Mouse (Mus musculus): Measurements from ENCODE around the gene Ubl4b.

The Ubl4b gene

DNA sequence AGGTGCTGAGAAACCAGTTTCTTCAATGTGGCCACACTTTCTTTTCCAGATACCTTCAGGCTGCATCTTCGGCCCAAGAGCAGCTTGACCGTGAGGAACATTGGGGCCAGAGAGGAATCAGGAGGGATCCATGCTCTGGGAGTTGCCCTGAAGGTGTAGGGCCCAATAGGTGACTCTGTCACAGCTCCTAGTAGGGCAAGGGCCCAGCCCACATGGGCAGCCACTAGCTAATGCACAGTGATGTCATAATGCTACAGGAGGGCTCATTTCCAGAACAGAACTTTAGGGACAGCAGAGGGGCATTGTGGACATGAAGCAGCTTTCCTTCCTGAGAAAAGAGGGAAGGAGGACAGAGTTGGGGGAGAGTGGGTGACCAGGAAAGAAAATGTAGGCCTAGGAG is at the start of gene Ubl4b:
Ubl4b (minus strand) TSS at position 232 of the 400 bp plus-strand sequence.
- DNase-seq: no peak

DNA sequence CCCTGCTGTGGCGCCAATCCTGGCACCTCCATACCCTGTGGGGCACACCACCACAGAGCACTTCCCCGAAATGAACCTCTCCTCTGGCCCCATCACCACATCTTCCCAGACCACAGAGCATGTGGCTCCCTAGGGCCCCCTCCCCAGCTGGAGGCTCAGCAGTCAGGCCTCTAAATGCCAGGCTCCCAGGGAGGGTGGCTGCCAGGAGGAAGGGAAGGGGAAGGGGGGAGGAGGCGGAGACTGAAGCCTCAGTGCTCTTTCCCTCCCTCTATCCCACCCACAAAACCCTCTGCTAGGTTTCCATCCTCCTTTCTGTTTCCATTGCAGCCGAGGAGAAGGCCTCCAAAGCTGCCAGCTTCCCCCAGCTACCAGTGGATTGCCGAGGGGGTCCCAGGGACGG is 45.3 kb upstream of the Ubl4b start:
- DNase-seq: no peak

DNA sequence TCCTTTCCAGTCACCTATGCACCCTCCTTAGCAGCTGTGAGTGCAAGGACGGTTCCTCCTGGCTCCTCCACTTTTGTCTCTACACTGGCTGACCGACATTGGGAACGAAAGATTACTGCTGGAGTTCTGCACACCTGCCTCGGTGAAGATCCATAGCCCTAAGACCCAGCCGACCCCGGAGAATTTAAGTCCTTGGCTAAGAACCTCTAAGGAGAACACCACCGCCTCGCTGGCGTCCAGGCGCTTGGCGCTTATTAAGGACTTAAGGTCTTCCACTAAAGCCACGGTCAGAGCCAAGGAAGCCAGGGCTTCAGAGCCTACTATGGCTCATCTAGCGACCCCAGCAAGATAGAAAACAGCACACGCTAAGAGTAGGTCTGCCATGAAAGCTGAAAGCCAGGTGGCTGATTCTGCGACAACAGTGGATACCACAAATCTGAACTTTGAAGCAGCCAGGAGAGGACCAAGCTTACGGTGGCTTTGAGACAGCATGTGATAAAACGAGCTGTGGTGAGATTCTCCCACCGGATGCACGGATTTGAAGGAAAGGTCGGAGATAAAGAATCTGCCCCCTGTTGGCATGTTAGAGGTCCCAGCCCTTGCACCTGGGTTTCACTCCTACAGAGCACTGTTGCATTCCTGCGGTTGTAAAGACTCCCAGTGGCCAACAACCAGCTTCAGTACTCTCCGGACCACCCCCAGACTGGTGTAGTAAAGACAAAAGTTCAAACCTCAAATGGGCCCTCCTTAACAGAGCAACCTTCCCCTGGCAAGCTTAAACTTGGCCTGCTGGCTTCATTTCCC is 42.9 kb upstream of the Ubl4b start:
- no peak for DNase-seq

GRCm38 (mm10) chr3:107597134-107597533 is 42.3 kb upstream of the Ubl4b start:
- no peak for DNase-seq

GRCm38 (mm10) chr3:107596559-107596958 is 41.7 kb upstream of the Ubl4b start:
- peak; percentile 14 to 43 for DNase-seq

GRCm38 (mm10) chr3:107595938-107596461 is 41.1 kb upstream of the Ubl4b start:
- DNase-seq: peak in 1 of 2 experiments; percentile 25

- peak in 1 of 2 experiments; percentile 36 for DNase-seq
These were observed 40.5 kb upstream of the Ubl4b start for GRCm38 (mm10) chr3:107595264-107595937.

DNA sequence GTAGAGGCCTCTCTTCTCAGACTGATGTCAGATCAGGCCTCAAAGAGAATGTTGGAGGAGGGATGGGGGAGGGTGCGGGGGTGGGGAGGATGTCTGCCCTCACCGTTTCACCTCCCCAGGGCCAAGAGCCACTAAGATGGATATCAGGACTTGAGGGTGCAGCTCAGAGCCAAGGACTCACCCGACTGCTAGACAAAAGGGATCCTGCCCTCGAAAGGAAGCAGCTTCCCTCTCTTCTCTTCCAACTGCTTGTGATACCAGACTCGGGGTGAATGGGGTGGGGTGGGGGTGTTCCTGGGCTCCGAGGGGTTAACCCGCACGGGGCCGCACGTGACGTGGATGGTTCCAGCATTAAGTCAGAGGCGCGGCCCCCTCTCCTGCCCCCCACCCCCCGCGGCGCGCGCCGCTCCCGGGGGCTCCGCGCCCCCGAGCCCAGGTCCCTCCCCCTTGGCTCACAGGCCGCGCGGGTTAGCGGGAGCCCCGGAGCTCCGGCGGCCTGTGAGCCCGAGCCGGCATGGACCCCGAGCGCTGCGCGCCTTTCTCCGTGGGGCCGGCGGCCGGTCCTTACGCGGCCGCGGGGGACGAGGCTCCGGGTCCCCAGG is 39.9 kb upstream of the Ubl4b start, which contains the start of gene Alx3:
Alx3 (plus strand) TSS at position 370 of the 602 bp plus-strand sequence.
- no peak for DNase-seq

DNA sequence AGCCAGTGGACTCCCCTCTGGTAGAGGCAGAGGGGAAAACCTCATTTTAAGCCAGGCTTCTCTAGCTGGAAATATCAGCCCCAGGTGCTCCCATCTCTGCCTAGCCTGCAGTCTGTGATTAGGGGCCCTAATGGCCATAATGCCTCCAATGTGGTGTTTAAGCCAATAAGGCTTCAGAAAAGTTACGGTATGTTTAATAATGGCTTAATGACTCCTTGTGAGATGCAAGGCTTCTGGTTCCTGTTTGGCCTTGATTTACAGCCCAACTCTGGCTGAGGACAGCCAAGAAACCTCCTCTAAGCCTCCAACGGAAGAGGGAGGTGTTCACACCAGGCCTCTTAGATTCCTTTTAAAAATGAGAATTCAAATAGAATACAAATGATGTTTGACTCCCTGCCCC is 38.8 kb upstream of the Ubl4b start:
- no peak for DNase-seq

GRCm38 (mm10) chr3:107591612-107592011 is 36.7 kb upstream of the Ubl4b start:
- DNase-seq: no peak

DNA sequence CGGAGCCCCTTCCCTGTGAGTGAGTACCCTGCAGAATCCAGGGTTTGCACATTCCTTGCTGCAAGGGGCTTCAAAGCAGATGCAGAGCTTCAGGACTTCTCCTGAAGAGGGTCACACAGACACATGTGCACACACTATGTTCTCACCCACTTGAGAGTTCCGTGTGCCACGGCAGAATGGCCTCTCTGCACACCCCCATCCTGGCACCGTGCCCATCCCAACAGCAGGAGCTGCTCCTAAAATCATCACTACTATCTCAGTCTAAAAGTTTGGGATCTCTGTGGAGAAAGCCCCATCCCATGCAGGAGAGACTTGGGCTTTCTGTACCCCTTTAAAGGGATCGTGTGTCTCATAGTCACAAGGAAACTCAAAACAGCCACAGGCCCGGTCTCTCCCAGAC is 31.6 kb upstream of the Ubl4b start:
- DNase-seq: no peak

- DNase-seq: no peak
These were observed 29.0 kb upstream of the Ubl4b start for GRCm38 (mm10) chr3:107583893-107584292.

- peak in 1 of 2 experiments; percentile 24 for DNase-seq
These were observed 28.2 kb upstream of the Ubl4b start for GRCm38 (mm10) chr3:107582875-107583767.

- DNase-seq: no peak
These were observed 27.4 kb upstream of the Ubl4b start for GRCm38 (mm10) chr3:107582130-107582874.

DNA sequence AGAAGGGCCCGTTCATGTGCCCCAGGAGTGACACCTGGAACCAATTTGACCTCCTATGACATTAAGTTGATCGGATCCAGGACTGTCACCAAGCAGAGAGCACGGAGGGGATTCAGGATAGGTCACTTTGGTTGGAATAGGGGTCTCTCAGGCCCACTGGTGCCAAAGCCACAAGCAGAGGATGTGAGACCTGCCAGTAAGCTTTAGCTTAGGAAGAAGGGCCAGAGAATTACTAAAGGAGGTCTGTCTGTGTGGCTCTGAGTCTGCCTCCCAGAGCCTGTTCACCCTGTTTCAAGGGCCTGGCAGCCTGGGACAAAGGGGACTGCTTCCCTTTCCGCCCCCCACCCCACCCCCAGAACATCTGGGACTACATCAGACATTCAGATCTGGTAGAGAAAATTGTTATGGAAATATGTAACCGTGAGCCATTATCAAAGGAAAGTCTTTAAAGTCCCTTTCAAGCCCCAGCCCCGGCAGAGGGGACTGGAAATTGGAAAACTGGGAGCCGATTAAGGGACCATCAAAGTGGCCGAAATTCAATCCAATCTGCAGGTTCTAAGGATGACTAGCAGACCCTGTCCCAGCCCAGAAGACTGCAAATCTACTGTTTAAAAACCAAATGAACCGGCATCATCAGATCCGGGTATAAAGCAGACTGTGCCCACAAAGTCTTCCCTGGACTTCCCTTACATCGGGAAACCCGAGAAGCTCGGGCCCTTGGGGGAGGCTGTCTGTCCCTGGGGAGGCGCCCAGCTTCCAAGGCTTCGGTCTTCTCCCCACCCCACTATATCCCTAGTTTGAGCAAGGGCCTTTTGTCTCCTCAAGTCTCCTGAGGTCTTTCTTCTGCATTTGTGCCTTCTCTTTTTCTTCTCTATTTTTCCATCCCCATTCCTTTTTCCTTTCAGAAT is 26.5 kb upstream of the Ubl4b start:
- no peak for DNase-seq

GRCm38 (mm10) chr3:107579466-107579865 is 24.6 kb upstream of the Ubl4b start:
- DNase-seq: peak; percentile 47 to 83

DNA sequence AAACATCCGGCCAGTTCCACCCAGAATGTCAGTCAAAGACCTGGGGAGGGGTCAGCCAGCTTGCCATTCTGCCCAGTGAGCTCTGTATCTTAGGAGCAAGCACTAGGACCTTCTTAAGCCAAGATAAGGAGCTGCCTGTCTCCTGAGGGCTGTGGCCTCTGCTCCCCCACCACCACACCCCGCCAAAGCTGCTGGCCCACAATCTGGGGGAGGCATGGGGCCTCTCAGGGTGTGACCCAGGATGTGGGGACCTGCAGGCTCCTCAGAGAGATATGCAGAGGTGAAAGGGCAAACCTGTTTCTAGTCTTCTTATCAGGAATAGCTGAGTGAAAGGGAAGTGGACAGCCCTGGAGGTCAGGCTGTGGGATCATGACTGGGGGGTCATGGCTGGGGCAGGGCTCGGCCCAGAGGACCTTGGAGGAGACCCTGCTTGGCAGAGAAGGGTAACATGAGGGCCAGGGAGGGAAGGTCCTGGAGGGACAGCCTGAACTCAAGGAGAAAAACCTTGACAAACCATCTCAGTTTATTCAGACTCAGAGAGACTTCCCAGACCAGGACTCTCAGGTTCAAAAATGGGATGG is 23.0 kb upstream of the Ubl4b start:
- no peak for DNase-seq

GRCm38 (mm10) chr3:107576807-107577206 is 21.9 kb upstream of the Ubl4b start:
- DNase-seq: no peak

DNA sequence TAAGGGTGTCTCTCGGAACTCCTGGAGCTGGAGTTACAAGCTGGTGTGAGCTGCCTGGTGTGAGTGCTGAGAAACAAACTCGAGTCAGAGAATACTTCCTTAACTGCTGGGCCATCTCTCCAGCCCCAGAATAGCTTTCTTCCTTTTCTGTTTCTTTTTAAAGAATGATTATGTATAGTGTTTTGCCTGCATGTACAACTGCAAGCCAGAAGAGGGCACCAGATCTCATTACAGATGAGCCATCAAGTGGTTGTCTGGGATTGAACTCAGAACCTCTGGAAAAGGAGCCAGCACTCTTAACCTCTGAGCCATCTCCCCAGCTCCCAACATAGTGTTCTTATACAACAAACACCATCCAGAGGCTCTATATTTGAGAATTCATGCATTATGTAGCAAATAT is 16.3 kb upstream of the Ubl4b start:
- peak in 1 of 2 experiments; percentile 13 for DNase-seq

- no peak for DNase-seq
These were observed 13.8 kb upstream of the Ubl4b start for GRCm38 (mm10) chr3:107568721-107569120.

Data from kidney, postnatal 36 days (tissue).